Mouse (Mus musculus) CH12.LX (cell line): ENCODE data around the gene Traf3.

Experiments used
- CTCF ChIP-seq, 2 experiments: IDR thresholded peaks in 1 of 2; conservative IDR thresholded peaks in 1 of 2; 2 replicates each; pipeline ENCODE4 v1.5.1; 2011 to 2012; ENCODE audit warnings: low read depth in 2 of 2, low read length in 2 of 2, improper control_type of control experiment in 1 of 2, inconsistent platforms in 1 of 2, mild to moderate bottlenecking in 1 of 2, moderate library complexity in 1 of 2
- GABPA ChIP-seq: IDR thresholded peaks from 2 replicates; pipeline ENCODE4 v1.6.1; 2012; ENCODE audit warnings: low read depth, low read length, improper control_type of control experiment, inconsistent platforms; ENCODE audit not compliant: insufficient replicate concordance
- POLR2A ChIP-seq: IDR thresholded peaks from 2 replicates; pipeline ENCODE4 v1.6.1; 2011; ENCODE audit warnings: low read depth, mild to moderate bottlenecking, improper control_type of control experiment, low read length
- ZC3H11A ChIP-seq: IDR thresholded peaks from 2 replicates; pipeline ENCODE4 v1.6.1; 2012; ENCODE audit warnings: low read depth, mild to moderate bottlenecking, inconsistent platforms, low read length, improper control_type of control experiment

DNA sequence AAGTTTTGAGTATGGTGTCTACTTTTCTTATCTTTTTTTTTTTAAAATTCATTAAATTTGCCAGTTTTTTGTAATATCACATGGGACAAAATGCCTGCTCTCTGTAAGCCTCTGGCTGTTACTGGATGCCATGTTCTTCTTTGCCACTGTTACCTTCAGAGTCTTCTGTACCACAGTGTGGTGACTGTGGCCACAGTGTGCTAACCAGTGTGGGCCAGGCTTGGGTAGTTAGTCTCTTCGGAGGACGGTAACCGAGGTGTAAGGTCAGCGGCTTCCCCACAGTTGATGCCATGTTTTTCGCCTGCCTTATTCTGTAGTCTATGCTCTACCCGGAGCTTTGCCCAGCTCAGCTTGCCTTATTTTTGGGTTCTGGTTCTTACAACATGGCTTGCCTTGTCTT, 16.2 kb downstream of the Traf3 start:
- TF ChIP-seq CTCF (conservative IDR thresholded peaks at IDR 0.05 in 1 of 2, IDR thresholded peaks at IDR 0.05 in 1 of 2; ENCODE audit: low read depth in 2 of 2, low read length in 2 of 2) (no peak), POLR2A (no peak), GABPA (no peak), ZC3H11A (no peak)
